ENCODE assay signal across 14 mouse cellular contexts in genomic region chr3:153241134-153241533, GRCm38 (mm10).
DNase-seq lines count a peak whose midpoint lies in the region; ATAC-seq lines count a peak whose summit lies in the region.
"Had no signal": no experiment of that assay in that cellular context is flagged by ENCODE, and none has a peak within 500 bp of the region (broad histone marks: within the 10 kb centered on the region; RNA-seq: fewer than 3 reads in every experiment).

No protein-coding gene starts in this region.

- 87% methylated on average over 4 of the region's 4 CpGs for WGBS in hindbrain, embryonic 10.5 days
- 82% methylated on average over 4 of the region's 4 CpGs for WGBS in hindbrain, embryonic 16.5 days
- WGBS in embryonic facial prominence, embryonic 10.5 days = 83% methylated on average over 4 of the region's 4 CpGs

- DNase-seq in hindbrain, embryonic 10.5 days (ENCODE audit: low spot score) = no peak
- DNase-seq in thymus, postnatal 25 days = peak; percentile 16
- no peak for DNase-seq in thymus, adult 18-20 months
- no peak for DNase-seq in embryonic facial prominence, embryonic 10.5 days (ENCODE audit: low spot score)
- peak; percentile 43 for DNase-seq in naive thymus-derived CD4-positive, alpha-beta T cell, adult 2 months (ENCODE audit: low read depth)
- no peak for DNase-seq in layer of hippocampus, adult 8-10 months (ENCODE audit: low spot score in 2 of 2)
- DNase-seq: cerebellum, adult 11 months; cerebellum, postnatal 25 days; gastrocnemius, postnatal 36 days had no signal

- no peak overlapping the region for H3K4me3 ChIP-seq in hindbrain, embryonic 10.5 days
- H3K4me3 ChIP-seq in hindbrain, embryonic 16.5 days (ENCODE audit: low read length) = no peak overlapping the region
- H3K4me3 ChIP-seq in embryonic facial prominence, embryonic 10.5 days = no peak overlapping the region
- H3K4me3 ChIP-seq: embryonic facial prominence, embryonic 12.5 days; kidney, embryonic 15.5 days; limb, embryonic 15.5 days; midbrain, embryonic 13.5 days had no signal

- no peak overlapping the region for H3K9ac ChIP-seq in hindbrain, embryonic 16.5 days (ENCODE audit: low read depth, low read length)
- H3K9ac ChIP-seq: embryonic facial prominence, embryonic 12.5 days; kidney, embryonic 15.5 days; limb, embryonic 15.5 days; midbrain, embryonic 13.5 days had no signal

- peaks cover 26% of the 10 kb centered on the region for H3K4me1 ChIP-seq in hindbrain, embryonic 10.5 days (replicated peaks)
- H3K4me1 ChIP-seq in hindbrain, embryonic 16.5 days (ENCODE audit: control insufficient read depth, insufficient read depth, low read depth, low read length) = no peaks in the 10 kb centered on the region
- peaks cover 51% of the 10 kb centered on the region for H3K4me1 ChIP-seq in embryonic facial prominence, embryonic 10.5 days

- 0 out of 2 replicates have a peak overlapping the region, but pooled peaks have one; percentile 23 for H3K27ac ChIP-seq in hindbrain, embryonic 10.5 days
- H3K27ac ChIP-seq in hindbrain, embryonic 16.5 days (ENCODE audit: low read depth, low read length) = no peak overlapping the region
- peak overlapping the region; percentile 78; the same call in 1 of the 2 replicates for H3K27ac ChIP-seq in embryonic facial prominence, embryonic 10.5 days (replicated peaks)
- H3K27ac ChIP-seq: embryonic facial prominence, embryonic 12.5 days; kidney, embryonic 15.5 days; limb, embryonic 15.5 days; midbrain, embryonic 13.5 days had no signal

- no peaks in the 10 kb centered on the region for H3K9me3 ChIP-seq in hindbrain, embryonic 10.5 days
- H3K9me3 ChIP-seq in hindbrain, embryonic 16.5 days (ENCODE audit: control insufficient read depth, low read length) = no peaks in the 10 kb centered on the region
- no peaks in the 10 kb centered on the region for H3K9me3 ChIP-seq in embryonic facial prominence, embryonic 10.5 days
- H3K9me3 ChIP-seq: embryonic facial prominence, embryonic 12.5 days; kidney, embryonic 15.5 days; limb, embryonic 15.5 days; midbrain, embryonic 13.5 days had no signal

- no peaks in the 10 kb centered on the region for H3K36me3 ChIP-seq in hindbrain, embryonic 10.5 days
- H3K36me3 ChIP-seq in hindbrain, embryonic 16.5 days (ENCODE audit: control insufficient read depth, insufficient read depth, low read length) = no peaks in the 10 kb centered on the region
- H3K36me3 ChIP-seq in embryonic facial prominence, embryonic 10.5 days (replicated peaks) = no peaks in the 10 kb centered on the region
- H3K36me3 ChIP-seq: embryonic facial prominence, embryonic 12.5 days; kidney, embryonic 15.5 days; limb, embryonic 15.5 days; midbrain, embryonic 13.5 days had no signal

- no peak overlapping the region for H3K4me2 ChIP-seq in hindbrain, embryonic 16.5 days (ENCODE audit: low read length)
- H3K4me2 ChIP-seq: embryonic facial prominence, embryonic 12.5 days; kidney, embryonic 15.5 days; limb, embryonic 15.5 days; midbrain, embryonic 13.5 days had no signal

- no peaks in the 10 kb centered on the region for H3K27me3 ChIP-seq in hindbrain, embryonic 10.5 days (ENCODE audit: insufficient read depth, poor library complexity, severe bottlenecking)
- H3K27me3 ChIP-seq in hindbrain, embryonic 16.5 days (replicated peaks; ENCODE audit: control insufficient read depth, insufficient read depth, low read length) = no peaks in the 10 kb centered on the region
- no peaks in the 10 kb centered on the region for H3K27me3 ChIP-seq in embryonic facial prominence, embryonic 10.5 days (replicated peaks; ENCODE audit: low read depth, poor library complexity, severe bottlenecking)
- H3K27me3 ChIP-seq: embryonic facial prominence, embryonic 12.5 days; kidney, embryonic 15.5 days; limb, embryonic 15.5 days; midbrain, embryonic 13.5 days had no signal

- no peak for ATAC-seq in hindbrain, embryonic 16.5 days
- ATAC-seq: midbrain, embryonic 13.5 days had no signal

Comparison
In these comparisons a context has a peak if more than half of its experiments do, and no peak if none do; other contexts are left out.
1. DNase-seq: peak in thymus, postnatal 25 days (single experiment) and naive thymus-derived CD4-positive, alpha-beta T cell, adult 2 months (single experiment); none in hindbrain, embryonic 10.5 days (single experiment), thymus, adult 18-20 months (0 of 2), embryonic facial prominence, embryonic 10.5 days (single experiment) and layer of hippocampus, adult 8-10 months (0 of 2).